Comparison of ENCODE assay signal across 25 mouse cellular contexts in genomic region chr1:173456761-173457160, GRCm38 (mm10). TPM values are rescaled to one million over a fixed set of nuclear protein-coding genes. Genes with fewer than 3 reads are reported as not detected.
DNase-seq lines count a peak whose midpoint lies in the region; ATAC-seq lines count a peak whose summit lies in the region.
"Had no signal": no experiment of that assay in that cellular context is flagged by ENCODE, and none has a peak within 500 bp of the region (broad histone marks: within the 10 kb centered on the region; RNA-seq: fewer than 3 reads in every experiment).

No protein-coding gene starts in this region.

- H3K9me3 ChIP-seq in kidney, embryonic 16.5 days (ENCODE audit: low read length), result no peaks in the 10 kb centered on the region
- no peaks in the 10 kb centered on the region for H3K9me3 ChIP-seq in neural tube, embryonic 15.5 days (replicated peaks)
- H3K9me3 ChIP-seq: embryonic facial prominence, embryonic 12.5 days; heart, embryonic 12.5 days; hindbrain, embryonic 15.5 days; kidney, embryonic 15.5 days; limb, embryonic 13.5 days; midbrain, embryonic 10.5 days; midbrain, embryonic 15.5 days had no signal

- H3K27me3 ChIP-seq in kidney, embryonic 16.5 days (ENCODE audit: insufficient read depth, low read length), result no peaks in the 10 kb centered on the region
- H3K27me3 ChIP-seq in neural tube, embryonic 15.5 days (replicated peaks), result no peaks in the 10 kb centered on the region
- H3K27me3 ChIP-seq: embryonic facial prominence, embryonic 12.5 days; heart, embryonic 12.5 days; hindbrain, embryonic 15.5 days; kidney, embryonic 15.5 days; limb, embryonic 13.5 days; midbrain, embryonic 15.5 days had no signal

- H3K4me1 ChIP-seq in kidney, embryonic 16.5 days (ENCODE audit: insufficient read depth, low read length), result 0 out of 2 replicates have a peak, but pooled peaks cover 2% of the 10 kb centered on the region
- no peaks in the 10 kb centered on the region for H3K4me1 ChIP-seq in neural tube, embryonic 15.5 days
- H3K4me1 ChIP-seq: embryonic facial prominence, embryonic 12.5 days; hindbrain, embryonic 15.5 days; limb, embryonic 13.5 days; midbrain, embryonic 15.5 days had no signal

- no peaks in the 10 kb centered on the region for H3K36me3 ChIP-seq in kidney, embryonic 16.5 days (ENCODE audit: insufficient read depth, low read length)
- no peaks in the 10 kb centered on the region for H3K36me3 ChIP-seq in neural tube, embryonic 15.5 days
- H3K36me3 ChIP-seq: embryonic facial prominence, embryonic 12.5 days; heart, embryonic 12.5 days; hindbrain, embryonic 15.5 days; kidney, embryonic 15.5 days; limb, embryonic 13.5 days; midbrain, embryonic 15.5 days had no signal

- H3K4me2 ChIP-seq in kidney, embryonic 16.5 days (replicated peaks; ENCODE audit: low read depth, low read length), result no peak overlapping the region
- no peak overlapping the region for H3K4me2 ChIP-seq in neural tube, embryonic 15.5 days
- H3K4me2 ChIP-seq: embryonic facial prominence, embryonic 12.5 days; heart, embryonic 12.5 days; hindbrain, embryonic 15.5 days; kidney, embryonic 15.5 days; limb, embryonic 13.5 days; lung, embryonic 14.5 days; midbrain, embryonic 15.5 days had no signal

- peak; percentile 2 for DNase-seq in embryo, embryonic 10.5 days (ENCODE audit: low spot score)
- DNase-seq in embryo, embryonic 11 days, result no peak
- no peak for DNase-seq in kidney, adult 11 months
- DNase-seq: cerebellum, adult 11-12 months; cerebellum, adult 9-11 months; gastrocnemius, postnatal 14 days; kidney, adult 18-20 months; right cerebral cortex, postnatal 25 days had no signal

- H3K9ac ChIP-seq in kidney, embryonic 16.5 days (replicated peaks; ENCODE audit: low read length), result no peak overlapping the region
- H3K9ac ChIP-seq in neural tube, embryonic 15.5 days (replicated peaks), result no peak overlapping the region
- H3K9ac ChIP-seq: embryonic facial prominence, embryonic 12.5 days; heart, embryonic 12.5 days; hindbrain, embryonic 15.5 days; kidney, embryonic 15.5 days; limb, embryonic 13.5 days; liver, embryonic 14.5 days; lung, embryonic 14.5 days; midbrain, embryonic 15.5 days had no signal

- H3K27ac ChIP-seq in kidney, embryonic 16.5 days (ENCODE audit: low read length), result no peak overlapping the region
- no peak overlapping the region for H3K27ac ChIP-seq in neural tube, embryonic 15.5 days (replicated peaks)
- H3K27ac ChIP-seq: embryonic facial prominence, embryonic 12.5 days; hindbrain, embryonic 15.5 days; kidney, embryonic 15.5 days; layer of hippocampus, adult 2 months; limb, embryonic 13.5 days; liver, embryonic 14.5 days; midbrain, embryonic 10.5 days; midbrain, embryonic 15.5 days had no signal

- ATAC-seq in kidney, embryonic 16.5 days (ENCODE audit: low FRiP score, low TSS enrichment), result 0 out of 2 replicates have a peak, but pooled peaks have one; percentile 4
- ATAC-seq in CD4-positive, CD25-positive, alpha-beta regulatory T cell, adult 4 months, result peak; percentile 16
- 0 out of 2 replicates have a peak, but pooled peaks have one; percentile 1 for ATAC-seq in common myeloid progenitor, adult 5-6 weeks (replicated peaks; ENCODE audit: low read depth, poor library complexity, severe bottlenecking)
- ATAC-seq in neural tube, embryonic 15.5 days (ENCODE audit: low FRiP score), result no peak

- 80% methylated on average over 5 of the region's 5 CpGs for WGBS in kidney, embryonic 16.5 days
- WGBS in neural tube, embryonic 15.5 days, result 90% methylated on average over 5 of the region's 5 CpGs

- no peak overlapping the region for H3K4me3 ChIP-seq in kidney, embryonic 16.5 days (ENCODE audit: low read length)
- H3K4me3 ChIP-seq in neural tube, embryonic 15.5 days (replicated peaks), result no peak overlapping the region
- H3K4me3 ChIP-seq: embryonic facial prominence, embryonic 12.5 days; heart, embryonic 12.5 days; hindbrain, embryonic 15.5 days; kidney, embryonic 15.5 days; layer of hippocampus, adult 2 months; limb, embryonic 13.5 days; midbrain, embryonic 10.5 days; midbrain, embryonic 15.5 days had no signal

RNA-seq across cellular contexts. Expression of gene Ifi206, which starts 34.1 kb away (rescaled TPM):
- polyA plus RNA-seq in kidney, embryonic 16.5 days (2015; fragmentation: Nextera tagmentation; extraction: Ambion mirVana), result 0.06 and 0.31 TPM in 2 replicates
- polyA plus RNA-seq in CD4-positive, CD25-positive, alpha-beta regulatory T cell, adult 4 months (2017; shearing (Covaris generic)), result 100 to 1,000 TPM in 1 of 2 experiments, 10 to 100 TPM in 1; 79.8 to 100 TPM
- 0.27 and 0.92 TPM in 2 replicates for total RNA-seq in common myeloid progenitor, adult 5-6 weeks (2017)
- 0.26 TPM in 1 of 2 replicates, not detected in the other for polyA plus RNA-seq in neural tube, embryonic 15.5 days (2015; fragmentation: Nextera tagmentation; extraction: Ambion mirVana)
- total RNA-seq: gastrocnemius, postnatal 14 days; layer of hippocampus, adult 2 months; layer of hippocampus, postnatal 14 days; left cerebral cortex, postnatal 36 days; MEL had no signal
- polyA plus RNA-seq: embryonic facial prominence, embryonic 12.5 days; heart, embryonic 12.5 days; hindbrain, embryonic 15.5 days; limb, embryonic 13.5 days; midbrain, embryonic 10.5 days; midbrain, embryonic 15.5 days had no signal

Comparison
In these comparisons a context has a peak if more than half of its experiments do, and no peak if none do; other contexts are left out.
1. RNA of gene Ifi206, which starts 34.1 kb away (polyA plus RNA-seq): 79.8 to 100 TPM in CD4-positive, CD25-positive, alpha-beta regulatory T cell, adult 4 months; 0.06 to 0.31 TPM in kidney, embryonic 16.5 days and 0.26 TPM in neural tube, embryonic 15.5 days; every median in the first group is over 10 times any median in the second.